Mouse (Mus musculus): ENCODE measurements around the gene Lyplal1.

Gene Lyplal1

GRCm38 (mm10) chr1:186116701-186117488, at the start of gene Lyplal1:
TSS of gene Lyplal1 (minus strand) at chr1:186117310.
- peak; percentile 96 for DNase-seq

- DNase-seq = no peak
These were observed 46.5 kb upstream of the Lyplal1 start for GRCm38 (mm10) chr1:186163616-186164015.

GRCm38 (mm10) chr1:186163206-186163605, 46.1 kb upstream of the Lyplal1 start:
- no peak for DNase-seq

- DNase-seq = no peak
These were observed 33.3 kb upstream of the Lyplal1 start for GRCm38 (mm10) chr1:186150376-186150775.

- DNase-seq = no peak
These were observed 28.3 kb upstream of the Lyplal1 start for GRCm38 (mm10) chr1:186145444-186145843.

GRCm38 (mm10) chr1:186140191-186140590, 23.1 kb upstream of the Lyplal1 start:
- DNase-seq = no peak

- no peak for DNase-seq
These were observed 20.8 kb upstream of the Lyplal1 start for GRCm38 (mm10) chr1:186137873-186138272.

GRCm38 (mm10) chr1:186136636-186137380, 19.7 kb upstream of the Lyplal1 start:
- no peak for DNase-seq

GRCm38 (mm10) chr1:186131465-186131864, 14.4 kb upstream of the Lyplal1 start:
- DNase-seq = no peak

- DNase-seq = no peak
These were observed 11.8 kb upstream of the Lyplal1 start for GRCm38 (mm10) chr1:186128940-186129339.

- DNase-seq = no peak
These were observed 9.3 kb upstream of the Lyplal1 start for GRCm38 (mm10) chr1:186126313-186126862.

- DNase-seq = no peak
These were observed 6.6 kb upstream of the Lyplal1 start for GRCm38 (mm10) chr1:186123690-186124089.

GRCm38 (mm10) chr1:186119856-186120255, 2.7 kb upstream of the Lyplal1 start:
- no peak for DNase-seq

GRCm38 (mm10) chr1:186116086-186116600, 967 bp downstream of the Lyplal1 start:
- DNase-seq = no peak

- no peak for DNase-seq
These were observed 14.8 kb downstream of the Lyplal1 start for GRCm38 (mm10) chr1:186102313-186102712.

GRCm38 (mm10) chr1:186066266-186066897, 50.7 kb downstream of the Lyplal1 start:
- DNase-seq = no peak

- no peak for DNase-seq
These were observed 57.1 kb downstream of the Lyplal1 start for GRCm38 (mm10) chr1:186060041-186060440.

GRCm38 (mm10) chr1:186054227-186054626, 62.9 kb downstream of the Lyplal1 start:
- DNase-seq = no peak

GRCm38 (mm10) chr1:186053280-186054043, 63.6 kb downstream of the Lyplal1 start:
- no peak for DNase-seq

- DNase-seq = no peak
These were observed 73.2 kb downstream of the Lyplal1 start for GRCm38 (mm10) chr1:186043709-186044452.

GRCm38 (mm10) chr1:186041841-186042240, 75.3 kb downstream of the Lyplal1 start:
- DNase-seq = no peak

All from cerebellum, adult 9-11 months (tissue).